Mouse (Mus musculus): ENCODE measurements around the gene Ifit1. TPM values are rescaled to one million over a fixed set of nuclear protein-coding genes. Genes with fewer than 3 reads are reported as not detected.

Ifit1 gene
- polyA plus RNA-seq, 1 experiment from 2014 or later: not detected

Other genes with a start within 250 kb of the Ifit1 start
- 0.32 and 0.78 TPM in 2 replicates for gene Ch25h, start 165.7 kb upstream of the Ifit1 start, polyA plus RNA-seq (2016; fragmentation: Nextera tagmentation; extraction: Ambion mirVana)
- 18.2 and 22.2 TPM in 2 replicates for gene Lipa, start 113.4 kb upstream of the Ifit1 start, polyA plus RNA-seq (2016; fragmentation: Nextera tagmentation; extraction: Ambion mirVana)
- gene Ifit2, start 90.2 kb upstream of the Ifit1 start, polyA plus RNA-seq (2016; fragmentation: Nextera tagmentation; extraction: Ambion mirVana): 3.8 and 5.3 TPM in 2 replicates
- gene Ifit3, start 57.3 kb upstream of the Ifit1 start, polyA plus RNA-seq (2016; fragmentation: Nextera tagmentation; extraction: Ambion mirVana): 0.21 and 0.30 TPM in 2 replicates
- 0.29 TPM in 1 of 2 replicates, not detected in the other for gene Ifit1bl1, start 38.9 kb upstream of the Ifit1 start, polyA plus RNA-seq (2016; fragmentation: Nextera tagmentation; extraction: Ambion mirVana)
- gene Ifit3b, start 32.9 kb upstream of the Ifit1 start, polyA plus RNA-seq (2016; fragmentation: Nextera tagmentation; extraction: Ambion mirVana): 0.12 TPM in 1 of 2 replicates, not detected in the other
- 0.04 and 0.09 TPM in 2 replicates for gene Ifit1bl2, start 128 bp upstream of the Ifit1 start, polyA plus RNA-seq (2016; fragmentation: Nextera tagmentation; extraction: Ambion mirVana)
- 1.5 and 2.4 TPM in 2 replicates for gene Slc16a12, start 106.4 kb downstream of the Ifit1 start, polyA plus RNA-seq (2016; fragmentation: Nextera tagmentation; extraction: Ambion mirVana)
- gene Pank1, start 238.6 kb downstream of the Ifit1 start, polyA plus RNA-seq (2016; fragmentation: Nextera tagmentation; extraction: Ambion mirVana): 6.3 and 6.5 TPM in 2 replicates

All from midbrain, embryonic 10.5 days (tissue).